Mouse (Mus musculus) stomach, embryonic 14.5 days (tissue): Measurements from ENCODE around the gene Ltbp1. TPM values are rescaled to one million over a fixed set of nuclear protein-coding genes. Genes with fewer than 3 reads are reported as not detected.

Source experiments
- ATAC-seq: fragments of 200-750 bp; cut with Nextera tagmentation; 2 replicates; pipeline ENCODE4 v1.8.0; 2017; ENCODE audit warnings: low read depth, moderate TSS enrichment; ENCODE audit not compliant: insufficient number of reproducible peaks, insufficient read depth, low FRiP score
- H3K27ac ChIP-seq: fragments of 300-500 bp; sonication (generic); 2 replicates; pipeline ENCODE4 v1.5.1; 2014; ENCODE audit warnings: mild to moderate bottlenecking, low read length, moderate library complexity, mixed read lengths
- H3K27me3 ChIP-seq: fragments of 300-500 bp; sonication (generic); 2 replicates; pipeline ENCODE4 v1.6.1; 2014; ENCODE audit warnings: low read length, control low read depth, mixed read lengths; ENCODE audit not compliant: control insufficient read depth, insufficient read depth
- H3K36me3 ChIP-seq: fragments of 300-500 bp; sonication (generic); 2 replicates; pipeline ENCODE4 v1.6.1; 2014; ENCODE audit warnings: mild to moderate bottlenecking, control low read depth, low read length, moderate library complexity, mixed read lengths; ENCODE audit not compliant: control insufficient read depth, insufficient read depth
- H3K4me1 ChIP-seq: fragments of 300-500 bp; sonication (generic); 2 replicates; pipeline ENCODE4 v1.6.1; 2014; ENCODE audit warnings: low read length, control low read depth, mixed read lengths; ENCODE audit not compliant: control insufficient read depth, insufficient read depth
- H3K4me2 ChIP-seq: fragments of 300-500 bp; sonication (generic); replicated peaks from 2 replicates; pipeline ENCODE4 v1.6.1; 2014; ENCODE audit warnings: low read depth, low read length, control low read depth
- H3K4me3 ChIP-seq: fragments of 300-500 bp; sonication (generic); 2 replicates; pipeline ENCODE4 v1.5.1; 2014; ENCODE audit warnings: low read depth, low read length, control low read depth
- H3K9ac ChIP-seq: fragments of 300-500 bp; sonication (generic); replicated peaks from 2 replicates; pipeline ENCODE4 v1.6.1; 2014; ENCODE audit warnings: low read depth, mild to moderate bottlenecking, control low read depth, low read length, moderate library complexity, mixed read lengths
- H3K9me3 ChIP-seq: fragments of 300-500 bp; sonication (generic); 2 replicates; pipeline ENCODE4 v1.6.1; 2016; ENCODE audit warnings: low read depth, low read length, control low read depth; ENCODE audit not compliant: control insufficient read depth
- WGBS: fragments of 180-500 bp; shearing (Covaris S2); extraction: QIAGEN DNeasy Blood & Tissue Kit; methylation state at CpG from one replicate; pipeline ENCODE4 v1.1.7; 2014; 5-methylcytosine and 5-hydroxymethylcytosine counted together
- polyA plus RNA-seq: library from polyadenylated mRNA; unstranded; fragments of >200 nt; fragmentation: Nextera tagmentation; extraction: Ambion mirVana; gene quantifications from 2 replicates; pipeline ENCODE4 v1.2.1, GENCODE M21; 2014

The Ltbp1 gene
- polyA plus RNA-seq, 1 experiment from 2014 or later: 49.3 TPM

DNA sequence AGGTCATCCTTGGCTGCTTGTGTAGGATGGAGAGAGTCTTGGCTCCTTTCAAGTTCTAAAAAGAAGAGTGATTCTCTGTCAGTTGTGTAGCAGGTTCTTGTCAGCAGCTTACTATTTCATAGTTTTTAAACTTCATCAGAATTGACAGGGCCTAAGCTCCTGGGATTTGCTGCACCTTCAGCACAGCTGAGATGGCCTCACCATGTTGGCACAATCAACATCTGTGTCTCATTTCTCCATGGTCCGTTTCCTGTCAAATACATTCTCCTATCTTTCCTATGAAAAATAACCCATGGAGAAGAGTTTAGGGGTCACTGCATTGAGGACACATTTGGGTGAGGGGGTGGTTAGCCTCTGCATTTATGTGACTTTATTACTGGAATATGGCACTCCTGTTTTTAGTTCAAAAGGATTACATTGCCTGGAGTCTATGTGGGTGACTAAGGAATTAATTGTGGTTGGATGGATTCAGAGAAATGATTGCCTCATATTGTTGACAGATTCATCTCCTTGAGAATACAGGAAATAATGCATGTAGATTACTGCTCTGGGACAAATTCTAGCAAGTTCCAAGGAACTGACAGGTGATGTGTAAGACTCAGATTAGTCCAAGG, 299.5 kb downstream of the Ltbp1 start:
- Histone ChIP-seq H3K9ac (no peak overlapping the region), H3K9me3 (no peaks in the 10 kb centered on the region), H3K4me1 (no peaks in the 10 kb centered on the region), H3K27ac (no peak overlapping the region), H3K27me3 (no peaks in the 10 kb centered on the region), H3K4me3 (no peak overlapping the region), H3K36me3 (peaks cover 3% of the 10 kb centered on the region; the same call in 1 of the 2 replicates), H3K4me2 (no peak overlapping the region)
- no peak for ATAC-seq
- 83% methylated on average over 1 of the region's 1 CpGs for WGBS

DNA sequence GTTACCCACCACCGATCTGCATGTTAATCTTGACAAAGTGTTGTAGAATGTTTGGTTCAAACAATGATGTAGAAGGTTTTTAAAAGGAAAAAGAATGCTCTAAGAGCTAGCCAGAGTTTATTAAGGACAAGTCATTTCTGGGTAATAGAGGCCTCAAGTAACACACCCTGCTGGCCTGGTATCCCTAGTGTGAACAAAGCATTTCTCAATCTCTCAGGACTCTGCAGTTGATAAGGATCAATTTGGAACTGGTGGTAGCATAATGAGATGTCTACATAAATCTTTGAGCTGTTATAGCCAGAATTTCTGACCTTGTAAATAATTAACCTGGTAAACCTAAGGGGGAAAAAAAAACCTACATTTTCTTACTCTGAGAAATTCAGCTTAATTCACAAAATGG, 300.3 kb downstream of the Ltbp1 start:
- Histone ChIP-seq H3K36me3 (no peaks in the 10 kb centered on the region), H3K9ac (no peak overlapping the region), H3K27me3 (no peaks in the 10 kb centered on the region), H3K4me1 (no peaks in the 10 kb centered on the region), H3K4me3 (no peak overlapping the region), H3K27ac (no peak overlapping the region), H3K4me2 (no peak overlapping the region), H3K9me3 (no peaks in the 10 kb centered on the region)
- WGBS: 50% methylated on average over 1 of the region's 1 CpGs
- no peak for ATAC-seq

DNA sequence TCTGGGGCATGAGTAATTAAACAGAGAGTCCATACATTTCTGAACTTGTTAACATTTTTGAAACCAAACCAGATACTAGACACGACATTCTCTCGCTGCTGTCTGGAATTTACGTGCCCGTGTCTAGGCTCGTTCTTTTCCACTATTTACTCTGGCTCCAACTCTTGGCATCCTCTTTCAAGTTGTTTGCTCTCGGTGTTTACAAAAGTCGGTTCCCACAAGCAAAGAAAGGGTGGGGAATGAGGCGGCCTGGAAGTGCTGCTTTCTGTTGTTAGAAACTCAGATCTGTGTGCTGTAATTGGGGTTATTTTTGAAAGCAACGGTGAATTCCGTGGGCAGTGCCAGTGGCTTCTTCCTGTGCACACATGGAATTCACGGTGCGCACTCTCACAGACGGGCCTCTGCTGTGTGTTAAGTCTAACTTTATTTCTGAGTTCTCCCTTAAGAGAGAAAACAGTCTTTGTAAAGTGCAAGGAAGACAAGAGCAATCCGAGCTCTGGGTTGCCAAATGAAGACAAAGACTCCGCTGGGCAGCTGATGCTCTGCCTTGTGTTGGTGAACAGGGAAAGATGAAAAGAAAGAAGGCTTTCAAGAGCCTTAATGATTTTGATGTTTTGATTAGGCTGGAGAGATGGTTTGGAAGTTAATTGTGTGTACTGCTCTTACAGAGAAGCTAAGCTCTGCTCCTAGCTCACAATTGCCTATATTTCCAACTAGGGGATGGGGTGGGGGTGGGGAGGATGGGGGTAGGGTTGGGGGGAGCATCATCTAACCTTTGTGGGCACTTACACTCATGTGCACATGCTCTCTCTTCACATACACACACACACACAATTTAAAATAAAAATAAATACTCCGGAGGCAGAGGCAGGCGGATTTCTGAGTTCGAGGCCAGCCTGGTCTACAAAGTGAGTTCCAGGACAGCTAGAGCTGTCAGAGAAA, 302.0 kb downstream of the Ltbp1 start:
- Histone ChIP-seq H3K27me3 (no peaks in the 10 kb centered on the region), H3K27ac (peak overlapping the region; percentile 4; the same call in 1 of the 2 replicates), H3K4me1 (no peaks in the 10 kb centered on the region), H3K9ac (no peak overlapping the region), H3K4me3 (no peak overlapping the region), H3K36me3 (no peaks in the 10 kb centered on the region), H3K9me3 (no peaks in the 10 kb centered on the region), H3K4me2 (no peak overlapping the region)
- WGBS: 48% methylated on average over 18 of the region's 18 CpGs
- ATAC-seq: no peak

DNA sequence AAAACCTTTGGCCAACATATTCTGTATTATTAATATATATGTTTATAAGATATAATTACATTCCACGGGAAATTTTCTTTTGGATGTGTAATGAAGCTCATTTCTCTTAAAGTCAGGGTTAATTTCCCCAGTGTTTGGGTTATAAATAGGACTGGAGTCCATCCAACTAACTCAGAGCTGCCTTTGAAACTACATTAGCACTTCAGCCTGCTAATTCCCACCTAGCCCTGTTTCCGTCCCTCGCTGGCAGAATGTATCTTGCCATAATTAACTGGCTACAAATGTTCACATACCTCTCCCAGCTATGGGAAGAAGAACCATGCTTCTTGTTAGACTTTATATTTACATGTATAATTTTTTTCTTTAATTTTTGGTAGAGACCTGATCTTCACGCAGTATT, 311.7 kb downstream of the Ltbp1 start:
- no peak for ATAC-seq
- WGBS: 64% methylated on average over 4 of the region's 4 CpGs
- H3K27me3 ChIP-seq: no peaks in the 10 kb centered on the region

GRCm38 (mm10) chr17:75323229-75323628, 317.9 kb downstream of the Ltbp1 start:
- no peak for ATAC-seq

More for the DNA sequence above, 311.7 kb downstream of the Ltbp1 start:
- H3K4me3 ChIP-seq: no peak overlapping the region
- H3K4me1 ChIP-seq: no peaks in the 10 kb centered on the region
- H3K9me3 ChIP-seq: no peaks in the 10 kb centered on the region
- H3K9ac ChIP-seq: no peak overlapping the region
- no peak overlapping the region for H3K4me2 ChIP-seq
- H3K27ac ChIP-seq: no peak overlapping the region
- peaks cover 4% of the 10 kb centered on the region for H3K36me3 ChIP-seq

DNA sequence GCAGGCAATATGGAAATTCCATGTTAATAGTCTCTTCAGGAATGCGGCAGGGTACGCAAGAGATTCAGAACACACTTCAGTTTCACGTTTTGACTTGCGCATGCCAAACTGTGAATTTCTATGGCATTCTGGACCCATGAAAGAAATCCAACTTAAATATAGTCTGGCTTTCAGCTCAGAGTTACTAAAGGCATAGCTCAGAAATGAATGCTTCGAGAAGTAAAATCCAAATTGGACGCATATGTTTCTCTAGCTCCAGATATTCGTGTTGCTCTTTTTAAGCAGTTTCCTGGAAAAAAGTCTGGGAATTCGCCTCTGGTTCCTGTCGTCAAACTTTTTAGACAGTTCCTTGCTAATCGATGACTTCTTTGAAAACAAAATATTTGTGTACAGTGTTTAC, 318.4 kb downstream of the Ltbp1 start:
- Histone ChIP-seq H3K9ac (no peak overlapping the region), H3K4me3 (no peak overlapping the region), H3K4me1 (no peaks in the 10 kb centered on the region), H3K36me3 (peaks cover 5% of the 10 kb centered on the region; the same call in 1 of the 2 replicates), H3K4me2 (no peak overlapping the region), H3K27ac (no peak overlapping the region), H3K27me3 (no peaks in the 10 kb centered on the region), H3K9me3 (no peaks in the 10 kb centered on the region)
- ATAC-seq: no peak
- WGBS: 89% methylated on average over 10 of the region's 10 CpGs

More at GRCm38 (mm10) chr17:75323229-75323628, 317.9 kb downstream of the Ltbp1 start:
- H3K4me1 ChIP-seq: no peaks in the 10 kb centered on the region
- H3K27ac ChIP-seq: no peak overlapping the region
- no peak overlapping the region for H3K4me3 ChIP-seq
- H3K4me2 ChIP-seq: no peak overlapping the region
- peaks cover under 1% of the 10 kb centered on the region; the same call in 1 of the 2 replicates for H3K36me3 ChIP-seq
- H3K9me3 ChIP-seq: no peaks in the 10 kb centered on the region
- no peaks in the 10 kb centered on the region for H3K27me3 ChIP-seq
- WGBS: 89% methylated on average over 5 of the region's 5 CpGs
- no peak overlapping the region for H3K9ac ChIP-seq

- Histone ChIP-seq H3K4me1 (no peaks in the 10 kb centered on the region), H3K27ac (no peak overlapping the region), H3K27me3 (no peaks in the 10 kb centered on the region), H3K4me2 (no peak overlapping the region), H3K9ac (no peak overlapping the region), H3K36me3 (peaks cover 5% of the 10 kb centered on the region; the same call in 1 of the 2 replicates), H3K9me3 (no peaks in the 10 kb centered on the region), H3K4me3 (no peak overlapping the region)
- 79% methylated on average over 10 of the region's 10 CpGs for WGBS
- ATAC-seq: no peak
Measured at GRCm38 (mm10) chr17:75328102-75328639, 322.8 kb downstream of the Ltbp1 start.

- Histone ChIP-seq H3K36me3 (peaks cover 5% of the 10 kb centered on the region; the same call in 1 of the 2 replicates), H3K9ac (no peak overlapping the region), H3K4me1 (no peaks in the 10 kb centered on the region), H3K4me3 (no peak overlapping the region), H3K27ac (no peak overlapping the region), H3K27me3 (no peaks in the 10 kb centered on the region), H3K9me3 (no peaks in the 10 kb centered on the region), H3K4me2 (no peak overlapping the region)
- no peak for ATAC-seq
- WGBS: 91% methylated on average over 6 of the region's 6 CpGs
Measured at GRCm38 (mm10) chr17:75330366-75330765, 325.0 kb downstream of the Ltbp1 start.
